Mouse (Mus musculus) embryo, embryonic 10 days (tissue): ENCODE data around the gene 4930453N24Rik.

ENCODE experiments used
- DNase-seq: peaks from one replicate; pipeline ENCODE4 v3.0.0-alpha.2; 2015; ENCODE audit warnings: low spot score

4930453N24Rik gene

DNA sequence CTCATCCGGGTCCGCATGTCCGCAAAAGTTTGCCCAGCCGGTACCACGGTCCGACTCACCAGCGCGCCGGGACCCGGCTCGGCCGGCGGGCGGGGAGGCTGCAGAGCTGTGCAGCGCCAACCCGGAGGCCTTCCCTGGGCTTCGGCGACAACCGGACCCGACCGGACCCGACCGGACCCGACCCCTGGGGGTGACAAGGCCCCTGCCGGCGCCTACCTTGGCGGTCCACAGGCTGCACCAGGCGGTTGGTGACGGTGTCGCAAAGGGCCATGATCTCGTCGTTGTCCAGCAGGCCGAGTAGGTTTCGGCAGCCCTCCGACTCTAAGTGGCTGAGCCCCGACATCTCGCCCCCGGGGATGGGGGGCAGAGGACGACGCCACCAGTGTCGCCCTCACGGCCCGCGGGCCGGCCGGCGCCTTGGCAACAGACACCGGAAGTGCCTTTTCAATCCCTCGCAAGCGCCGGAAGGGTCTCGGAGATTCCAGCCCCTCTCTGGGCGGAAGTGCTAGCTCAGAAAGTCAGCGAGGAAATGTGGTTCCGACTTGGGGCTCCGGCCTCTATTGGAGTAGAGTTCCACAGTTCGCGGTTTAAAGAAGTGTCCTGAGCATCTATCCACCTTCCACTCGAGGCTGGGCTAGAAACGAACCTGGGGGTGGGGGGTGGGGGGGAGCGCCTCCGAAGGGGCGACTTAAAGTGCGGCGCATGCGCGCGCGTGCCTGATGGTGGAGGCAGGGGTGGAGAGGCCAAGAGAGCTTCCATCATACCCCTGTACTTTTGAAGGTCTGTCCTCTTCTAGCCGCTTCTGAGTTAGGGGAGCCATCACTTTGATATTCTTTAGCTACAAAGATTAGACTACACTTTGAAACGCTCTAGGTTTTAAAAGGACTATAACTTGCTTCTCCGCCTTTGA, at the start of gene 4930453N24Rik:
Gene 4930453N24Rik, minus strand, starts transcription at position 641 of the 910 bp plus-strand sequence.
- DNase-seq, result peak; percentile 92

DNA sequence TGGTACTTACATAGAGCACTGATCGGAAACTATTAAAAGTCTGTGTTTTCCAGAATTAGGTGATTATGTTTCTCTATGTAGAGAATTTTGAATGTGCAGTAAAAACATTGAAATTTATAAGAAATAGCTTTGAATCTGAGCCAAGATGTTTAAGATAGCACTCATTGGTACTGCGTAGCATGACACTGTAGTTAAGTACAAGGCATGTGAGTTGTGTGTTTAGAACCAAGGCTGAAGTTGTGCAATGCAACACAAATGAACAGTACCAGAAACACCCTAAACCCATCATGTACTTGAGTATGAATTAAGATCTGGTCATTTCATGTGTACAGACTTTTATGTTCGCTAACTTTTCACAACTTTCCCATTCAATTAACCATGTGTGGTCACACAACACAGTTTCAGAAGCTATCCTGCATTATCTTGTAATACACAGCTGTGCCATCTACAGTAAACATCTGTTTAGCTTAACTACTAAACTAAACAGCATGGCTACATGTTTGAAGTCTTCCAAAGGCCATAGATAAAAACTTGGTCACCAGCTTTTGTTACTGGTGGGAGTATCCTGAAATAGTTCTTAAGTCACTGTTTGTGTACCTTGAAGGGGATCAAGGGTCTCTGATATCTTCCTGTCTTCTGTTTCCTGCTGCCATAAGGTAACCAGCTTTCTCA, 46.3 kb upstream of the 4930453N24Rik start:
- no peak for DNase-seq

DNA sequence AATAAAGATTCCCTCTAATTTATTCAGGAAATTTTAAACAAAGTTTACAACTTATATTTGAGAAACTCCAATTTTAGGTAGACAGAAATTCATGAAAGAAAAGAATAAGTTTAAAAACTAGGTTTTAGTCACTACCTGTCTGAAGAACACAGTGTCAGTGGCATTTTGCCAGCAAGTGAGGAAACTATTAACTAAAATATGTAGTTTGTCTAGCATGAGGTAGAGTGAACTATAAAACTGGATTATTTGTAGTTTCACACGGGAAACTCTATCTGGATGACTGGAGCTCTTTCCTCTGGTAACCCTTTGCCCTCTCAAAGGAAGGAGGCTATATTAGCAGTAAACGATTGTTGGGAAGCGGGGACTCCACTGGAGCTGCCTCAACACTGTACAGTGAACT, 32.1 kb upstream of the 4930453N24Rik start:
- DNase-seq, result no peak

DNA sequence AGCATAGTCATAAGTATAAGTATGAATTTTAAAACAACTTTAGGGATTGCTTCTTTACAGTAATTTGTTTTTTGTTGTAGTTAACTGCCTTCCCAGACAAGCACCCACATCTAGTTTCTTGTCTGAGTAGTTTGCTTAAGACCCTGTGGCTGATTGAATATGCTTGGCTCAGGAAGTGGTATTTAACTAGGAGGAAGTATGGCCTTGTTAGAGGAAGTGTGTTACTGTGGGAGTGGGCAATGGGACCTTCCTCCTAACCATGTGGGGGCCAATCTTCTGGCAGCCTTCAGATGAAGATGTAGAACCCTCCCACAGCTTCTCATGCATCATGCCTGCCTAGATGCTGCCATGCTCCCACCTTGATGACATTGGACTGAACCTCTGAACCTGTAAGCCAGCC, 30.7 kb upstream of the 4930453N24Rik start:
- DNase-seq, result no peak

DNA sequence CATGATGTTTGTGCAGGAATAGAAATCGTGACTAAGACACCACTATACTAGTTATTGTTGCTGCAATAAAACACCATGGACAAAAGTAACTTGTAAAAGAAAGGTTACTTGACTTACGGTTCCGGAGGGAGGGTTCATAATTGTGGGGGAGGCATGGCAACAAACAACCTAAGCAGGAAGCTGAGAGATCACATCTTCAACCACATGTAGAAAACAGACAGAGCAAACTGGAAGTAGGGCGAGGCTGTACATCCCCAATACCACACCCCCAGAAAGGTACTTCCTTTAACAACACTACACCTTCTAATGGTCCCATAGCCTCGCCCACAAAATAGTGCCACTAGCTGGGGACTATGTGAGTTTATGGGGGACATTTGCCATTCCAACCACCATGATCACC, 29.4 kb upstream of the 4930453N24Rik start:
- no peak for DNase-seq

DNA sequence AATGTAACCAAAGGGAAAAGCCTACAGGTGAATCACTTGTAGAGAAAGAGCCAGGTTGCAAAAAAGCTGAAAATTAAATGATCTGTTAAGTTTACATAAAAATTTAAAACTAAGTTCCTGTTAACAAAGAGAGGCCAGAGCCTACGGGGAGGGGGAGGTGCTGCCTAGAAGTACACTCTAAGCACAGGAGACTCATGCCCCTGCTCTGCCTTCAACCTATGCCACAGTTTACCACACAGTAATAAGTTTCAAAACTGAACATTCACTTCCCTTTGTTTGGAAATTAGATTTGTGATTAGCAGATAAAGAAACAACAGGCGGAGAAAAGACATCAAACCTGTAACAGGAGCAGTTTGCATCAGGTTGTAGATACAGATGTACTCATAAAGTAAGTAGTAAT, 23.8 kb upstream of the 4930453N24Rik start:
- DNase-seq, result no peak

DNA sequence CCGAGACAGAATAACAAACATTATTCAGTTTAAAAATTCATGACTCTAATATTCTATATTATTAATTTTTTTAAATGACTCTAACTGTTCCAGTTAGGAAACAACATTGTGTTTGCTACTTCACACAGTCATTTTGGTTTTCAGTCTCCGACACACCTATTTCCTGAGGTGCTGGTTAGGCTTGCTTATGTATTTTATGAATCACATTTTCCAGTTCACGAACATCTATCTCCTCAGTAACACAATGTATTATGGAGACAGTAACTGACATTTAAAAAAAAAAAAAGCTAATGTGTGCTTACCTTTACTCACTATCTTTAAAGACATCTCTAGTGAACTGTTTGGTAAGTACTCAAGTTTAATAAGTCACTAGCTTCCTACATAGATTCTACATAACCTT, 18.7 kb upstream of the 4930453N24Rik start:
- no peak for DNase-seq

DNA sequence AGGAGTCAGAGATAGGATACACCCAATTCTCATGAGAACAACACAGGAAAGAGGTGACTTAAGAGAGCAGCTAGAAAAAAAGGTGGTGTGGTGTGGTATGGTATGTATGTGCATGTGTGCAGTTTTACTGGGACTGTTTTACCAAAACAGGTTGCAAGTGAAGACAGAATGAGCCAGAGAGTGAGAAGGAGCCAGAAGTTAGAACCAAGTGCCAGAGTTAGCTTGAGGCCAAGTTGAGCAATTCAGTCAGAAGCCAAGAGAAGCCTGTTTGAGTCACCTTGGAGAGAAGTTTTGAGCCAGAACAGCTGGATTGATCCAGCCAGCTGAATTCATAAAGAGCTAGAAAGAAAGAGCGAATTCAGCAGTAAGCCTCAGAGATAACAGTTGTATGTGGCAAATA, 4.6 kb upstream of the 4930453N24Rik start:
- no peak for DNase-seq

DNA sequence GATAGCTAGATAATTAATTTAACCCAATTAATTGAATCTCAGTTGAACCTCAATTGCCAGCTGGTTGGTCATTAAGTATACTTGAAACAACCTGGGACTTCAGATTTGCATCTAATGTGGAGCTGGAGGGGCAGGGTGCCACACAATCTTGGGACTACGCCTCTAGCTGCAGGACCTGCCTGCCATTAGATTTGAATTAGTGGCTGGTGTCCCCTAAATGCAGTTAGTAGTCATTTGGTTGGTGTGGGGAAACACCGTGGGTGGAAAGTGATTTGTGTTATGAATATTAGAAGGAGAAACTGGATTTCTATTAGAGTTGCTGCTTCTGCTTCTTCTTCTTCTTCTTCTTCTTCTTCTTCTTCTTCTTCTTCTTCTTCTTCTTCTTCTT, 464 bp upstream of the 4930453N24Rik start:
- no peak for DNase-seq

DNA sequence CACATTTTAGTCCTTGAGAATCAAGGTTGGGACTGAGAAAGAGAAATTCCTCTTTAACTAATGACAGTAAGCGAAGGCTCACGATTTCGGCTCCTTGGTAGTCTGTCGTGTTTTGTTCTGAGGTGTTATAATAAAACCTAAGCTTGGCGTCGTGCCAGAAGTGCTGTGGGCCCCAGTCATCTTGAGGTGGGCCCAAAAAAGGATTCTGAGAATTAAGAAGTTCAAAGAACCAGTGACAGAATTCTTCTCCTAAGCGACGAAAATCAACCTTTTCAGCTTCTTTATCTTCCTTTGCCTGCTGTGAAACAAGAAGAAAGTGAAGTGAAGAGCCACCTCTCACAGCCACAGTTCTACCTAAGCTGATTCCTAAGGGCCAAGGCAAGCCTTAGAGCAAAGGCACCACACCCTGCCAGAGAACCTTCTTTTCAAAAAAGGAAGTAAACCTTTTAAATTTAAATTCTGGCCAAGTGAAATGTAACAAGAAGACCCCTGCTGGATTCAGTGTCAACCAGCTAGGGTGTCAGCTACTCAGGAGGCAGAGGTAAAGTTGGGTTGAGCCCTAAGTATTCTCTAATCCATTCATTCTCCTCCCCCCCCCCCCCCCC, 4.2 kb downstream of the 4930453N24Rik start:
- no peak for DNase-seq

DNA sequence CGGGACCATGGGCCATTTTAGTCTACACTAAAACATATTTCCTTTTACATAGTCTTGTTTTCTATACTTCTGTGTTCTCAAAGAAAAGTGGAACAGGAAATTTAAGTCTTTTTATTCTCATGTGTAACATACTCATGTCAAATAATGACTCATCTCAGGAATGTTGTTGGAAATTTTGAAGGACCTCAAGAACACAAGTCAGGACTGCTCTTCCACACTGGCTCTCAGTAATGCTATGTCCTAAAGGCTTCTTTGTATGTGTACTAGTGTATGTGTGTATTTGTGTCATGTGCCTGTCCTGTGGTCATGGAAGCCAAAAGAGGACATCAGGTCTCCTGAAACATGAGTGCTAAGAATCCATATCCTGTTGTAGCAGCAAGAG, 11.7 kb downstream of the 4930453N24Rik start:
- DNase-seq, result no peak

DNA sequence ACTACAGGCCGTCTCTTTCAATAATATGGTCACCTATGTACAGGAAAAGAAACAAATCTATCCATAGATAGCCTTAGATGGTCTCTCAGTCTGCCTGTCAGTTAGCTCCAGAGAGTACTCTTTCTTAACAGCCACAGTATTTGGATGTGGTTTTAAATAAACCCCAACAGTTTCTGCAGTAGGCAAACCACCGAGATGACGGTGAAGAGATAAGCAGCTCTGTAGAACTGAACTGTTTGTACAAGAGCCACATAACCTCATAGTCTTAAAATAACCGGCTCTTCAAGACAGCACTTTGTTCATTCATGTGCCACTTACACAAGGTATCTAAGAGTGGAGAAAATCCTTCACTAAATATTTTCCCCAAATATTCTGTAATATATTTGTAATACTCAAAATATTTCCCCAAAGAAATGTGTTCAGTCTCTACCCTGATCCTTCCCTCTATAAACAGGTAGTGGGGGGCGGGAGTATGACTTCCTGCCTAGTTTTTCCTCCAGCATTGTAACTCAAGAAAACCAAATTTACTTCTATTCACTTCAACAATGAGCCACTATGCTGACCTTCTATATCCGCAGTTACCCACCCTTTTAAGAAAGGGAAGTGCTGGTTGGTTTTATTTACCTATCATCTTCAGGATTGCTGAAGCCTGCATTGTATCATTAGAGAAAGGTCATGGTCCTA, 12.3 kb downstream of the 4930453N24Rik start:
- DNase-seq, result no peak

DNA sequence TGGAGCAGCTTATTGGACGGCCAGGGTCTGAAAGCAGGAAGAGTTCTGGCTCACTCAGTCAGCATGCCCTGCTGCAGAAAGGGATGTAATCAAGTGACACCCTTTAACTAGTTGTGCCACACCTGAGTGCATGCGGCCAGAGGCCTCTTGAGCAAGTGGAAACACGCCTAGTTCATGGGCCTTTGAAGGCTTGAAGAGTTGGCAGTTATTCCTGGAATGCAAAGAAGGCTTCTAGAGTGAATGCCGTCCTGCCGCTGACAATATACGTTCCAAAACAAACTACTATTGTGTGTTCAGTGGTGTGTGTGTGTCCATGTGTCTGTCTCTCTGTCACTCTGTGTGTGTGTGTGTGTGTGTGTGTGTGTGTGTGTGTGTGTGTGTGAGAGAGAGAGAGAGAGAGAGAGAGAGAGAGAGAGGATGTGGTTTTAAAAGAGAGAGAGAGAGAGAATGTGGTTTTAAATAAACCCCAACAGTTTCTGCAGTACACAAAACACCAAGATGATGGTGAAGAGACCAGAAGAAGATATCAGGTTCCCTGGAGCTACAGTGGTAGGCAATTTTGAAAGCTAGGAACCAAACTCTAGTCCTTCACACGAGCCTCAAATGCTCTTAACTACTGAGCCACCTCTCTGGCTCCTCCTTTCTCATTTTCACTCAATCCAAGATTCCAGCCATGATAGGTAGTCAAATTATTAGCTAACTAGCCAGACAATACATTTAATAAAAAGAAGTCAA, 13.1 kb downstream of the 4930453N24Rik start:
- no peak for DNase-seq

DNA sequence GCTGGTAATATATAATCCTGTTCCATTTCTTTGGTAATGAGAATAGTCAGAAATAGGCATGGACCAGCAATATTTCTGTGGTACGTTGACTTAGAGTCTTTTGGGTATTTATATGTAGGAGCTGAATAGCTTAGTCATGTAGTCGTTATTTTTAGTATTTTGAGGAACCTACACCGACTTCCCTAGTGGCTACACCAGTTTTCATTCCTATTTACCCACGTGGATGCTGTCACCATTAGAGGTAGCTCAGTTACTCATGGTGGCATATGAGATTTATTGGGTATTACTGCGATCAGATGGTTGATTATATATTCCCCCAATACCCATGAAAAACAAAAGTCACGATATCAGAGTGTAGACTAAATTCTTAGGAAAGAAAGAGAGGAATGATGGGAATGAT, 14.6 kb downstream of the 4930453N24Rik start:
- DNase-seq, result no peak

DNA sequence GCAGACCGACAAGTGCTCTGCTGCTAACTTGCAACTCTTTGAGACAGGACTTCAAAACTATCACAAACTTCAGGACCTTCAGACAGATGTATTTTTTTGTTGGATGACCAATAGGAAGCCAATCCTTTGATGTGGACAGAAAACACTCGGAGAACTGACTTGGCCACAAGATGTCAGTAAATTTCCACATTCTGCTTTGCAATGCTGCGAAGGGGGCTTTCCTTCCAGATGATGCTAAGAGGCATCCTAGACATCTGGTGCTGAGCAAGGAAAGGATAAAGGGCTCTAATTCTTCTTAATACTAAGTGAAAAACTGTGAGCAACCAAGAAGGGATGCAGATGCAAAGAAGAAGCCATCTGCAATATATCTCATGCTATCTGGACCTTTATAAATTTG, 16.2 kb downstream of the 4930453N24Rik start:
- peak; percentile 84 for DNase-seq

DNA sequence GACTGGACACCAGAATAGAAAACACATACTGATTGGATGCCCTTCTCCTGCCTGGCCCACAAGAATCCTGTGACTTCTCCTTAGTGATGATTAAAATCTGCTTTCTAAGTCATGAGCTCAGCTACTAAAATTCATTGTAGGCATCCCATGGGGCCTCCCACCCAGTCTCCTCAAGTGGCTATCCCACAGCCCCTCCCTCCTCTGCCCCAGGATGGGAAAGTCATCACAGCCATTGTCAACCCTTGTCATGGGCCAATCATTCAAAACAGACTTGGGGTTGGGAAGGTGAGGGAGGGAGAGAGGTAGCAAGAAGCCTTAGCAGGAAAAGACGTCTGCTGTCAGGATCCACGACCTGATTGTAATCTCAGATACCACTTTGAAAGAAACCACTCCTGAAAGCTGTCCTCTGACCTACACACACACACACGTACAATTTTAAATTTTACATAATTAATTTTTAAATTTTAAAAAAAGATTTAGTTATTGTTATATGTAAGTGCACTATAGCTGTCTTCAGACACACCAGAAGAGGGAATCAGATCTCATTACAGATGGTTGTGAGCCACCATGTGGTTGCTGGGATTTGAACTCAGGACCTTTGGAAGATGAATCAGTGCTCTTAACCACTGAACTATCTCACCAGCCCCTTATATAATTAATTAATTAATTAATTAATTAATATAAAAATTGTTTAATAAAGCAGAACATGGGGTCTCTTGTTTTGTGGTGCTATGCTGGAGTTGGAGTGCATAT, 16.8 kb downstream of the 4930453N24Rik start:
- DNase-seq, result no peak

DNA sequence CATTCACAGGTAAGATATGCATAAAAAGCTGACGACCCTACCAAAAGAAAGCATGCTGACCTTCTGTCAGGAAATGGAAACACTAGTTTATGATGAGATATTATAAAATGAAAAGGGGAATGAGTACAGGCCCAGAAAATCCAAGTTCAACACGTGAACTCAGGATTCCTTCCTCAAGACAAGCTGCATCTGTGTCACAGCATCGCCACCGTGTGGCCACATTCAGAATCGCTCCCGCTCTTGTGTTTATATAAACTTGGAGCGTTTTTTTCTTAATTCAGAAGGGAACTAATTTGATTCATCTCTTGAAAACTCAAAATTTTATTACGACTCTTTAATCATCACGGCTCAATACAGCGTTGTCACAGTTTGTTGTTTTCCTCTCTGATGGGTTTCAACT, 22.7 kb downstream of the 4930453N24Rik start:
- peak; percentile 91 for DNase-seq

DNA sequence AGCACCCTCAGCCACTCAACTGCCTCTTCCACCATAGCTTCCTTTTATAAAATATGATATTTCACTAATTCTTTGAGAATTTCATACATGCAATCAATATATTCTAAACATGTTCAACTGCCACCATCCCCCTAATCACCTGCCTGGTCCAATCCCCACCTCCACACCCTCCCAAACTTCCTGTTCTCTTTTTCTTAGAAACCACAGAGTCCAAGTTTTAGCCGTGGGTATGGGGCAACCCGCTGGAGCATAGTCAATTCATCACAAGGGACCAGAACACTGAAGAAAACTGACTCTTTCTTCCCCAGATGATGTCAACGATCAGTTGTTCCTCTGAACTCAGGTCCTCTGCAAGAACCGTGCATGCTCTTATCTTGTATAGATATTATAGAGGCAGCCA, 25.9 kb downstream of the 4930453N24Rik start:
- DNase-seq, result no peak

DNA sequence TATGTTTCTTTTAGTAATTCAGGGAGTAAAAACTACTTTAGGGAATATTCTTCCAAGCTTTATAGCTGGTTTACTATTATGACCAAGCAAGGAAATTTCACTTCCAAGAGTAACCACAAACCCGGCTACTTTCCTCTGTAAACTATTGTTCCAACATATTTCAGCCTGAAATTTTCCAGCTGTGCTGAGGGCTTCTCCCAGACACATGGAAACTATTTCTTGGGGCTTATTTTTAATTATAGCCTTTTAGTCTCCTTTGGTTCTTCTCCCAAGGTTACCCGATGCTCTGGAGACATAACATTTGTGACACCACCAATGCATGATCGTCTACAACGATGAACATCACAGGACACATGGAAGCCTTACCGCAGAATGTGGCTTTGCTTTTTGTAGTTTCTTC, 33.7 kb downstream of the 4930453N24Rik start:
- no peak for DNase-seq

DNA sequence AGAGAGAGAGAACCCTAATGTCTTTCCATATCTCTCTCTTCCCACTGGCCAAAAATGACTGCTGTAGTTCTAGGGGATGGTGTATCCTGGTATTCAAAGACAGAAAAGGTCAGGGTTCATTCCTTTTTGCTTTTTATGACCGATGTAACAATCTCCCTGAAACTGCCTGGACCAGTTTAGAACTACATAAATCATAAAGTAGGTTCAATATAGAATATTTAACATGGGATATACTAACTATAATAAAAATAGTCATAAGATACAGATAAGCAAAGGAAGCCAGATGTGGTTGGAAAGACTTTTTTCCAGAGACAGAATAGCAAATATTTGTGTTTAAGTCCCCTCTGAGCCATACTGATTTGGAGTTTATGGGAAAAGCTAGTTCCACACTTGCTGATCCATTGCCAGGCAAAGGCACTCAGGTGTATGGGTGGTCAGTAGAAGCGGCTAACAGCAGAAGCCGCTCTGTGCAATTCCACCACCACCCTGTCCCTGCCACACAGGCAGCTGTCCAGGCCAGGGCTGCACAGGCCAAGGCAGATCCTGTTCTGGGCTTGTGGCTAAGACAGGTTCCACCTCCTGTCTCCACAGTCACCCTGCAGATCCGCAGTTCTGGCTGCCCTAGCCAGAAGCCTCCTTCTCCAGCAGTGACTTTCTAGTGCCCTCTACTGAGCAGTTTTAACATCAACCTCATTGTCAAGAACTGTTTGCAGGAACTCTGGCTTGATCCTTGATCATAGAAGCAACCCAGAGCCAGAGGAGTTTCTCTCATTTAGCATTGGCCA, 47.5 kb downstream of the 4930453N24Rik start:
- DNase-seq, result peak; percentile 85
